Mouse (Mus musculus): ENCODE data around the gene Rora. TPM values are rescaled to one million over a fixed set of nuclear protein-coding genes. Genes with fewer than 3 reads are reported as not detected.

Rora gene
- polyA plus RNA-seq, 1 experiment from 2014 or later: 7.5 TPM

GRCm38 (mm10) chr9:68873838-68874237 is 220.3 kb downstream of the Rora start:
- Histone ChIP-seq H3K4me2 (replicated peaks; ENCODE audit: low read depth) (no peak overlapping the region), H3K4me1 (replicated peaks; ENCODE audit: control insufficient read depth, insufficient read depth) (no peaks in the 10 kb centered on the region), H3K27me3 (ENCODE audit: control insufficient read depth, insufficient read depth, low read length) (no peaks in the 10 kb centered on the region), H3K4me3 (ENCODE audit: low read depth, low read length) (no peak overlapping the region), H3K36me3 (ENCODE audit: control insufficient read depth, insufficient read depth, low read length) (no peaks in the 10 kb centered on the region), H3K9me3 (ENCODE audit: control insufficient read depth, low read length) (no peaks in the 10 kb centered on the region), H3K27ac (replicated peaks) (no peak overlapping the region), H3K9ac (ENCODE audit: low read length) (no peak overlapping the region)
- DNase-seq (ENCODE audit: low spot score) (no peak), ATAC-seq (ENCODE audit: low FRiP score, low TSS enrichment) (no peak)
- WGBS: 85% methylated on average over 4 of the region's 4 CpGs
- TF ChIP-seq CTCF (IDR thresholded peaks at IDR 0.05; ENCODE audit: low read depth): no peak
- TF ChIP-seq EP300 (optimal IDR thresholded peaks at IDR 0.05): no peak

GRCm38 (mm10) chr9:68874544-68874943 is 221.0 kb downstream of the Rora start:
- Histone ChIP-seq H3K4me2 (replicated peaks; ENCODE audit: low read depth) (no peak overlapping the region), H3K27me3 (ENCODE audit: control insufficient read depth, insufficient read depth, low read length) (no peaks in the 10 kb centered on the region), H3K27ac (replicated peaks) (no peak overlapping the region), H3K4me1 (replicated peaks; ENCODE audit: control insufficient read depth, insufficient read depth) (no peaks in the 10 kb centered on the region), H3K36me3 (ENCODE audit: control insufficient read depth, insufficient read depth, low read length) (no peaks in the 10 kb centered on the region), H3K9ac (ENCODE audit: low read length) (no peak overlapping the region), H3K4me3 (ENCODE audit: low read depth, low read length) (no peak overlapping the region), H3K9me3 (ENCODE audit: control insufficient read depth, low read length) (no peaks in the 10 kb centered on the region)
- DNase-seq (ENCODE audit: low spot score): no peak
- ATAC-seq (ENCODE audit: low FRiP score, low TSS enrichment): no peak
- 84% methylated on average over 2 of the region's 2 CpGs for WGBS
- no peak for TF ChIP-seq CTCF (IDR thresholded peaks at IDR 0.05; ENCODE audit: low read depth)
- no peak for TF ChIP-seq EP300 (optimal IDR thresholded peaks at IDR 0.05)

- no peak for TF ChIP-seq CTCF (IDR thresholded peaks at IDR 0.05; ENCODE audit: low read depth)
- TF ChIP-seq EP300 (optimal IDR thresholded peaks at IDR 0.05): no peak
- WGBS: 88% methylated on average over 2 of the region's 2 CpGs
- no peaks in the 10 kb centered on the region for H3K27me3 ChIP-seq (ENCODE audit: control insufficient read depth, insufficient read depth, low read length)
- H3K9ac ChIP-seq (ENCODE audit: low read length): no peak overlapping the region
- no peaks in the 10 kb centered on the region for H3K4me1 ChIP-seq (replicated peaks; ENCODE audit: control insufficient read depth, insufficient read depth)
- no peaks in the 10 kb centered on the region for H3K9me3 ChIP-seq (ENCODE audit: control insufficient read depth, low read length)
- no peak overlapping the region for H3K27ac ChIP-seq (replicated peaks)
- no peaks in the 10 kb centered on the region for H3K36me3 ChIP-seq (ENCODE audit: control insufficient read depth, insufficient read depth, low read length)
- no peak overlapping the region for H3K4me3 ChIP-seq (ENCODE audit: low read depth, low read length)
- no peak overlapping the region for H3K4me2 ChIP-seq (replicated peaks; ENCODE audit: low read depth)
- no peak for DNase-seq (ENCODE audit: low spot score)
- no peak for ATAC-seq (ENCODE audit: low FRiP score, low TSS enrichment)
Measured at GRCm38 (mm10) chr9:68875791-68876190, 222.2 kb downstream of the Rora start.

- no peaks in the 10 kb centered on the region for H3K27me3 ChIP-seq (ENCODE audit: control insufficient read depth, insufficient read depth, low read length)
- H3K4me3 ChIP-seq (ENCODE audit: low read depth, low read length): no peak overlapping the region
- TF ChIP-seq EP300 (optimal IDR thresholded peaks at IDR 0.05) (no peak), CTCF (IDR thresholded peaks at IDR 0.05; ENCODE audit: low read depth) (no peak)
- H3K4me2 ChIP-seq (replicated peaks; ENCODE audit: low read depth): no peak overlapping the region
- ATAC-seq (ENCODE audit: low FRiP score, low TSS enrichment): no peak
- 69% methylated on average over 2 of the region's 2 CpGs for WGBS
- H3K9ac ChIP-seq (ENCODE audit: low read length): no peak overlapping the region
- no peak overlapping the region for H3K27ac ChIP-seq (replicated peaks)
- no peaks in the 10 kb centered on the region for H3K4me1 ChIP-seq (replicated peaks; ENCODE audit: control insufficient read depth, insufficient read depth)
- DNase-seq (ENCODE audit: low spot score): no peak
- H3K9me3 ChIP-seq (ENCODE audit: control insufficient read depth, low read length): no peaks in the 10 kb centered on the region
- H3K36me3 ChIP-seq (ENCODE audit: control insufficient read depth, insufficient read depth, low read length): no peaks in the 10 kb centered on the region
Measured at GRCm38 (mm10) chr9:68876289-68876688, 222.7 kb downstream of the Rora start.

- Histone ChIP-seq H3K4me3 (ENCODE audit: low read depth, low read length) (no peak overlapping the region), H3K4me2 (replicated peaks; ENCODE audit: low read depth) (no peak overlapping the region), H3K4me1 (replicated peaks; ENCODE audit: control insufficient read depth, insufficient read depth) (no peaks in the 10 kb centered on the region), H3K9ac (ENCODE audit: low read length) (no peak overlapping the region), H3K27me3 (ENCODE audit: control insufficient read depth, insufficient read depth, low read length) (no peaks in the 10 kb centered on the region), H3K36me3 (ENCODE audit: control insufficient read depth, insufficient read depth, low read length) (no peaks in the 10 kb centered on the region), H3K27ac (replicated peaks) (no peak overlapping the region), H3K9me3 (ENCODE audit: control insufficient read depth, low read length) (no peaks in the 10 kb centered on the region)
- DNase-seq (ENCODE audit: low spot score) (no peak), ATAC-seq (ENCODE audit: low FRiP score, low TSS enrichment) (no peak)
- 37% methylated on average over 6 of the region's 6 CpGs for WGBS
- TF ChIP-seq CTCF (IDR thresholded peaks at IDR 0.05; ENCODE audit: low read depth) (no peak), EP300 (optimal IDR thresholded peaks at IDR 0.05) (no peak)
Measured at GRCm38 (mm10) chr9:68881896-68882295, 228.3 kb downstream of the Rora start.

GRCm38 (mm10) chr9:68883005-68883404 is 229.4 kb downstream of the Rora start:
- Histone ChIP-seq H3K4me3 (ENCODE audit: low read depth, low read length) (no peak overlapping the region), H3K4me2 (replicated peaks; ENCODE audit: low read depth) (no peak overlapping the region), H3K36me3 (ENCODE audit: control insufficient read depth, insufficient read depth, low read length) (no peaks in the 10 kb centered on the region), H3K27me3 (ENCODE audit: control insufficient read depth, insufficient read depth, low read length) (no peaks in the 10 kb centered on the region), H3K9me3 (ENCODE audit: control insufficient read depth, low read length) (no peaks in the 10 kb centered on the region), H3K9ac (ENCODE audit: low read length) (no peak overlapping the region), H3K4me1 (replicated peaks; ENCODE audit: control insufficient read depth, insufficient read depth) (no peaks in the 10 kb centered on the region), H3K27ac (replicated peaks) (no peak overlapping the region)
- DNase-seq (ENCODE audit: low spot score) (no peak), ATAC-seq (ENCODE audit: low FRiP score, low TSS enrichment) (no peak)
- no peak for TF ChIP-seq EP300 (optimal IDR thresholded peaks at IDR 0.05)
- no peak for TF ChIP-seq CTCF (IDR thresholded peaks at IDR 0.05; ENCODE audit: low read depth)
- 59% methylated on average over 6 of the region's 6 CpGs for WGBS

Data from stomach, postnatal 0 days (tissue).